Mouse (Mus musculus): ENCODE measurements around the gene Med13l.

Gene Med13l

DNA sequence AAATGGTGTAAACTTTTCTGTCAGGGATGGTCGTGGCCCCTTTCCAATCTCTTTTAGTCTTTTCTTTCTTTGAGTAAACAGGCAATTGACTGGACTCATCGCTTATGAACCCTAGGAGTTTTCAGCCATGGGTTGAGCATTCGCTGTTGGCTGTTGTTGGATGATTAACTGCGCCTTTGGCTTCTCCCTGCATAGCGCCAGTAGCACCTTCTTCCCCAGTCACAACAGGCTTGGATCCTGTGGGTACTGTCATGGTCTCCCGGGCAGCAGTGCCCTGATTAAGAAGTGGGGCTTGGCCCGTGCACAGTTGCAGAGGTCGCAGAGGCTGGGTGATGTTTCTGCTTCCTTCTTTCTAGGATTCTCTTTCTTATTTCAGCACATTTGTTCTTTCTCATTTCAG lies 124.7 kb downstream of the Med13l start:
- in situ Hi-C loops (cut with MboI; ENCODE audit: low sequenced_read_pairs): no loop called here

DNA sequence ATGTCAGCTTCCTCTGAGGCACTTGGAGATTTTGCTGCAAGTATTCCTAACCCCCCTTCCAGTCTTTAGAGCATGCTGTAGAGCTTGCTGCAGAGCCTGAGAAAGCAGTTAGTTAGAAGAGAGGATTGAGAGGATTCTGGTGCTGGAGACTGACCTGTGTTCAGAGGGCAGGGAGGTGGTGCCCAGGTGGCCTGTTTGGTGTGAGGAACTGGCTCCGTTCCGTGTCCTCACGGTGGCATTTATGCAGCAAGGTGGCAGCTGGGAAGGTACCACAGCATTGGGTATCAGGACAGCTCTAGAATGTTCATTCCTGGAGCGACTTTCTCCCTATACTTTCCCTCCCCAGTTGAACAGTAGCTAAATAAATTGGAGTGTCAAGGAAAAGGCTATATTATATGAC lies 125.5 kb downstream of the Med13l start:
- in situ Hi-C loops (cut with MboI; ENCODE audit: low sequenced_read_pairs): no loop called here

DNA sequence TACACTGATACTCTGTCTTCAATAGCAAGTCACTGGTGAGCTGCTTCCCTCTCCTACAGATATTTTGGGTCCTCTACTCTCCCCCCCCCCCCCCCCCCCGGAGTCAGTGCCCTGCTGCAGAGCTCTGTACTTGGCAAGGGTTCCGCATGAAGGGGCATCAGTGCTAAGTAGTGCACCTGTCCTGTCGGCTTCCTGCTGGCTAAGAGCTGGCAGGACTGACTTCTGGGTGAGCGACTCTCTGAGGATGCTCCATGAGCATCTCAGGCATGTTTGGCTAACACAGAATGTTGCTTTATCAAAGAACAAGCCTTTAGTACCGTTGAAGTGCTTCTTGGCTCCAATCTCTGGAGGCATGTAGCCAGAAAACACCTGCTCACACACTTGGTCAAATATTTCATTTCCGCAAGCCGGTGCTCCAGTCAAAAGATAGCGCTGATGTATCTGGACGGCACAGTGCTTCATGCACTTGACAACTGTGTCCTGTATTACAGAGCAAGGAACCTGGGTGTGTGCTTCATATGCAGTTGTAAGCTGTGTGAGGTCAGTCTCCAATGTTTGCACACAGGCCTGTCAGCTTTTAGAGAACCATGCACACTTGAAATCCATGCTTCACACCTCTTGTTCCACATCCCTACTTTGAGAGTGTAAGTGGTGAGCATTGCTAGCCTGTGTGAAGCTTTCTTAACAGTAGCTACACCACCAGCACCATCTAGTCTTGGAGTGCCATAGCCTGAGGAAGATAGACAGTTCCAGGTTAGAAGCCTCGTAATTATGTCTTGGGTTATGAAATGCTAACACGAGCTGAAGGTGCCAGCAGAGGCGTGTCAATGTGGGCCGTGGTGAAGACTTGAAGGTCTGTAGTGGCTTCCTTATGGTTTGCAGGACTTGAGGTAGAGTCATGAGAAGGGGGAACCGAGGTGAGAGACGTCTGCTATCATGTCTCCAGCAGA lies 128.7 kb downstream of the Med13l start:
- in situ Hi-C loops (cut with MboI; ENCODE audit: low sequenced_read_pairs): no loop called here

DNA sequence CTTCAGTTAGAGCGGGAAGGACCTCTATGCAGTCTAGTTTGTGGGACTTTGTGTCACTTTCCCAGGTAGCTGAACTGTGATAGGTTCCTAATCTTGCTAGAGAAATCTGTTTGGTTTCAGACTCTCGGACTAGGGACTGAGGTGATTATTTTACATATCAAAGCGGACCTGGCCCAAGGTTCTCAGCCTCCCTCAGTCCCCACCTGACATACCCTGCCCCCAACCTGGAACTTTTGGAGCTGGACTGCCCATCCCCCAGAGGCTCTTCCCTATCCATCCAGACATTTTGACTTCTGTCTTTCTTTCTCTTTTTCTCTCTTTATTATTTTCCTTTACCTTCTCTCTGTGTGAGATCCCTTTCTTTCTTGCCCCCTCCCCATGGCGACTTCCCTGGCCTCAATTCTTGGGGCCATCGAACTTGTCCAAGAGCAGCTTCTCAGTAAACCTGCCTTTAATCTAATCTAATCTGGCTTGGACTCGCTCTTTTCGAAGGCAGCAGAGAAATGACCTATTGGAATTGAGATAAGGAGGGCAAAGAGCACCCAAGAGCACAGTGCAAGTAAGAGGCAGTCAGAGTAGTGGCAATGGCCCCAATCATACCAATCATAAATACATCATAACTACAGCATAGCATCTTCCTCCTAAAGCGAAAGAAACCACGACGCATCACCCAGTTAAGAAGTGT lies 130.7 kb downstream of the Med13l start:
- in situ Hi-C loops (cut with MboI; ENCODE audit: low sequenced_read_pairs): no loop called here

DNA sequence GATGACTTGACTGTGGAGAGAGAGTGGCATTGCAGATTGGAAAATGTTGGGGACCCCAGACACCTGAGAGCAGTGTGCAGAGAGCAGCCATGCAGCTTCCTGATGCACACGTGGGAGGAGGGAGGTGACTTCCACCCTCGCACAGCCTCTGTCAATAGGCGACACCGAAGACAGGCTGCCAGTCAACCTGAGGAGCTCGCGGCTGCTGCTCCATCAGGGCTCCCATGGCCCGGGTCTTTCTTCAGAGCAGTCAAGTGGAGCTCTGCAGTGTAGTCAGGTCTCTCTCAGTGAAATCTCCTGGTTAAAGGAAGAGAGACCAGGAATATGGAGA lies 131.2 kb downstream of the Med13l start:
- in situ Hi-C loops (cut with MboI; ENCODE audit: low sequenced_read_pairs): no loop called here

DNA sequence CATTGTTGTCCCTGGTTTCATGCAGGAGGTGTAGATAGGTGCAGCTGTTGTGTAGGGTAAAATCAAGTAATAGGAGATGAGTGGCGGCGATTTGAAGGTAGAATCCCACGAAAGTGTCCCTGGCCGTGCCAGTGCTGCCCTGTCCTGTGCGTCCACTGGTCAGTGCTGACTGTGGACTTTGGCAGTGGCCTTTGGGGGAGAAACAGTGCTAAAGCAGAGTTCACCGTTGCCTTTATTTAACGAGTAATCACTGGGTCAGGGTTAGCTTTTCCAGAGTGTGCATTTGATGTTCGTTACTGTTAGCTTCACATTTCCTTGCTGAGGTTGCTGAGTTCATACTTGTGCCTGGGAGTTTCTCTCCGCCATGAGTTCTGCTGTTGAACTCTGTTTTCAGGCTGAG lies 133.5 kb downstream of the Med13l start:
- in situ Hi-C loops (cut with MboI; ENCODE audit: low sequenced_read_pairs): no loop called here

DNA sequence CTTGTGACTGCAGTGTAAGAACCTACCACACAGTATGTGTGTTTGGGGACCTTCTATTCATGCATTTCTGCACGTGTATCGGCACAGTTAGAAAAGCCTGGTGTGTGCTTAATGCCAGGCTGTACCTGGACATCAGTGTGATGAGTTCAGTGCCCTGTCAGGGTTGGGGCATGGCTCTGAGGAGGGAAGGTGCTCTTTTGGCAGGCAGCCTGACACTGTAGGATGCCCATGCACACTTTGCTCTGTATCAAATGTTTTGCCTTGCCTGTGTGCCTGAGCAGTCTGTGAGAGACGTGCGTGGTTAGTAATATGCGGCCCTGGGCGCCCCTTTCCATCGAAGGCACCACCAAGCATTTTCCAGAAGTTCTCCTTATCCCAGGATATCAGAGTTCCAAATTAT lies 136.6 kb downstream of the Med13l start:
- in situ Hi-C loops (cut with MboI; ENCODE audit: low sequenced_read_pairs): no loop called here

DNA sequence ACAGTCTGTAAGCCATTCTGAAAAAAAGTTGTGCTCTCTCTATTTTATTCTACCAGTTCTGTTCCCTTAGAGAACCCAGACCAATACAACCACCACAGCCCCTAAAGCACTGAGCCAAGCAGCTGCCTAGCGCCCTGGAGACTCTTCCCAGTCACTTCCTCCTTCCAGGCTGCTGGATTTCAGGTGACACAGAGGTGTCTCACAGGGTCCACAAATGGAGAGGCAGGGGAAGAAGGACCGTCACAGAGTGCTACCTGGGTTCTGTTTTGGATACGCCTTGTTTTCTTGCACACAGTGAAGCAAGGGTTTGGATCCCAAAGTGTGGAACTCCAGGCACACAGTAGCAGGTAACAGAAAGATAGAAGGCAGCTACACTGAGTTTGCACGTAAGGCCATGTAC lies 140.5 kb downstream of the Med13l start:
- in situ Hi-C loops (cut with MboI; ENCODE audit: low sequenced_read_pairs): no loop called here

DNA sequence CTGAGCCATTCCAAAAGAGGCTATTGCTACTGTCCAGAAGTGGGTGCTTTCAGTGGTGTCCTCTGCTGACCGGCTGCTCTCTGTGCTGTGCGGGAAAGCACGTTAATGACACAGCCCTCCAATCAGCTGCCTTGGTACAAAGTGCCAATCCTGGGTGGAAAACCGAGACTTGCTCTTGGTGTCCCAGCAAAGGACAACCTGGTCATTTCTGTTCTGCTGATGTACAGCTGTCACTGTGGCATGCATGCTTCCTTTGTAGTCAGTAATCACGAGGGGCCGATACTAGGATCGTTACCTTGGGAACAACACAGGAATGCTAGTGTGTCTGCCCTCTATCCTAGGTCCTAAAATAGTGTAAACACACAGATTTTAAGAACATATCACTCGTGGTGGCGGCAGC lies 142.2 kb downstream of the Med13l start:
- in situ Hi-C loops (cut with MboI; ENCODE audit: low sequenced_read_pairs): no loop called here

DNA sequence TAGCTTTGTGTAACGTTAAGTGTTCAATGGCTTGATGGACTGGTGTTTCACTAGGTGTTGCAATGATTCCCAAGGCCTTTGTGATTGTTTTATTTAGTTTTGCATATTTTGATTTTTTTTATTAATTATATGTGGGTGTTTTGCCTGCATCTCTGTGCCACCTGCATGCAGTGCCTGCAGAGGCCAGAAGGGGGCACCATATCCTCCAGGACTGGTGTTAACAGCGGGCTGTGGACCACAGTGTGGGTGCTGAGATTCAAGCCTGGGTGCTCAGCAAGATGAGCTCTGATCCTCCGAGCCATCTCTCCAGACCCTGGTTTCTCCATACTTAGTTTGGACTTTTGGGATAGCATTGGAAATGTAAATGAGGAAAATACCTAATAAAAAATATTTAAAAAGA lies 143.7 kb downstream of the Med13l start:
- in situ Hi-C loops (cut with MboI; ENCODE audit: low sequenced_read_pairs): no loop called here

DNA sequence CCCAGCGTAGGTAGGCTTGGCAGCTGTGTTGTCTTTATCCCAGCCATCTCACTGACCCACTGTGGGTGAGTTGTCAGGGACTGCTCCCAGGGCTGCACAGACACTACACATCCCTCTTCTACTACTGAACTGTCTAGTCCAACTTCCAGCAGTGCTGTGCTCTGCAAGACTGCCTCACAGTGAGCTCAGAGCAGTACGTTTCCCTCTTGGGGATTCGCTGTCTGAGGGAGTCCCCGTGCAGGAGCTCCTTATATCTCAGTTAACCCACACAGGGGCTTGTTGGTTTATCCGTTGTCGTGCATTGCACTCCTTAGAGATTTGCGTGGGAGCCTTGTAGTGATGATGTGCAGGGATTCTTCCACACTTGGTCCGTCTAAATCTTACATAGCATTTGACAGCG lies 144.5 kb downstream of the Med13l start:
- in situ Hi-C loops (cut with MboI; ENCODE audit: low sequenced_read_pairs): no loop called here

DNA sequence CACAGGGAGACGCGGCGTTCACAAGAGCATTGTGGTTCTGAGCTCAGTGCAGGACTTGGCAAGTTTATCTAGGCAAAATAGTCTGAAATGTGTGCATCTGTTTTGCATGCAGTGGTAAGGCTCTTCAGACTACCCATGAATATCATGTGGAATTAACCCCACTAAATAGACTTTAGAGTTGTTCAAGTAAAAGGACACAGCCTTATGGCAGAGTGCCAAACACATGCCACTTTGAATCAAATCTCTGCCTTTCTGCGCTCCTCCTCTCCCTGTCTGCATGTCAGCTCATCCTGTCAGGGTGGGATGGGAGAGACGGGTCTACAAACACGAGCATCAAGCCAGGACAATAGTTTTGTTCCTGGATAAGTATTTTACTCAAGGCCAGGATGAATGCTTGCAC lies 145.5 kb downstream of the Med13l start:
- in situ Hi-C loops (cut with MboI; ENCODE audit: low sequenced_read_pairs): no loop called here

DNA sequence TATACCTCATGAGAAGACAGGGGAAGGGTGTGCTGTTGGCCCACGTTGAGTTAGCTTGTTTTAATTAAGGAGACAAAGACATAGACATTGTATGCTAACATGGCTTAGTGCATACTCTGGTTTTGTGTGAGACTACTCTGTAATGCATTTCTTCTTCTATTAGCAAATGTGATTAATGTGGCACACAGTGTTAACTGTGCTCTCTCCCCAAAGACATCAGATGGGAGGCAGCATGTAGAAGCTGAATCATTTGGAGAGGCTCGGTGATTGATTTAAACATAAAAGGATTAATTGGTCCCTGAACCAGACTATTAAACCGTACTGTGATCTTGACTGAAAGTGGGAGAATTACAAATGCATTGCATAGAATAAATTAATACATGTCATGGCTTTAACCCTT lies 145.9 kb downstream of the Med13l start:
- in situ Hi-C loops (cut with MboI; ENCODE audit: low sequenced_read_pairs): no loop called here

DNA sequence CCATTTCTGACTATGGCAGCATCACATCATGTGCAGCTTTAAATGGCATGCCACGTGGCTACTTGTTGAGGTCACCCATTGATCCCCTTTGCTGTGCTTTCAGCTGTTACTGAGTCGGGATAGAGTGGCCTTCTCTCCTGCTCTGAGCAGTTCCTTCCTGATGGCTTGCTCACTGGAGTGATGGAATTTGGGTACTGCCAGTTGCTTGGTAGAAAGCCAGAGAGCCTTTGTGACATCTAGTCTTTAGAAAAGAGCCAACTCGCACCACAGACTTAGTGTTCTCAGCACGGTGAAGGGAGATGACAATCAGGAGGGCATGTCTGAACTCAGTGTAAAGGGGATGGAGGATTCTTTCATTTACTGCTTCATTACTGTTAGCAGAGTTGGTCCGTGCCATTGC lies 147.0 kb downstream of the Med13l start:
- in situ Hi-C loops (cut with MboI; ENCODE audit: low sequenced_read_pairs): no loop called here

DNA sequence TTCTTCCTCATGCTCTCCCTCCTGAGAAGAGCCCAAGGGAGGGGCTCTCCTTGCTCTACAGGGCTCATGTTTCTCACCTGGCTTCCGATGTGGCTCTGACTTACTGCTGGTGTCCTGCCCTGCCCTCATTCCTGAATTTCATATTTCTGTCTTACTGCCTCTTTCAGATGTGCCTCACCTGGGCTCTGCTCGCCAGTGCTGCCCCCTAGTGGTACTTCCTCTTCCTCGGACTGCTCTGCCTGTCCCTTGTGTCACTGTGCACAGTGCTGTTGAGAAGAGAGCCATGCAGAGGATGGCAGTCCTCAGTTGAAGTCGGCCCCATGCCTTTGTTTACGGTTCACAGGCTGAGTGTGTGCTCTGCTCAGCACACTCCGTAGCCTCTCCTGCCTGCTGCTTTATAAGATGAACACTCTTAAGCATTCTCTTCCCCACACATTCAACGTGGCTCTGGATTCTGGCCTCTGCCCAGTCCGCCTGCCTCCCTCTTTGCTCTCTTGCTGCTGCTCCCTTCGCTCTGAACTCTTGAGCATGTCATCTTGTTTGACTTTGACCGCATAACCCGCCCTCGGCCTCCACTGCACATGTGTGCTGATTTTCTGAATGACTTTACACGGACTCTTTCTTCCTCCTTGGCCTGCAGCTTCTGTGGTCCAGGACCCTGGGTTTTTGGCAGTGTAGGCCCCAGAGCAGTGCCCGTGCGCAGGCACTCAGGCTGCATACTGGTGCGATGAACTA lies 147.9 kb downstream of the Med13l start:
- in situ Hi-C loops (cut with MboI; ENCODE audit: low sequenced_read_pairs): no loop called here

DNA sequence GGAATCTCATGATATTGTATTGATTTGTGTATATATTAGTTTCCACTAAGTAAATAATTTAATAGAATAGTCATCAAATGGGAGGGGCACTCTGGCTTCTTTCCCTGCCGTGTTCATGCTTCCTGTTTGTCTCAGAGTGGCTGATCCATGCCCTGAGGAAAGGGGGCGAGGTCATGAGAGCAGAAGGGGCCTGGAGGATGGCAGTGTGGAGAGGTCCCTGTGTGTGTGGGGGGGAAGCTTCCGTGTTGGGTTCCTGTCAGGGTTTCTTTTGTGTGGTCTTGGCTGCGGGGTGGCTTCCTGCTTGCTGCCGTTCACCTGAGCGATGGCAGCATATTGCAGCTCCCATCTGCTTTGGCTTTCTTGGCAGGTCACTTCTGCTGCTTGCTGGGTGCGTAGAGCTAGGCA lies 149.4 kb downstream of the Med13l start:
- in situ Hi-C loops (cut with MboI; ENCODE audit: low sequenced_read_pairs): no loop called here

DNA sequence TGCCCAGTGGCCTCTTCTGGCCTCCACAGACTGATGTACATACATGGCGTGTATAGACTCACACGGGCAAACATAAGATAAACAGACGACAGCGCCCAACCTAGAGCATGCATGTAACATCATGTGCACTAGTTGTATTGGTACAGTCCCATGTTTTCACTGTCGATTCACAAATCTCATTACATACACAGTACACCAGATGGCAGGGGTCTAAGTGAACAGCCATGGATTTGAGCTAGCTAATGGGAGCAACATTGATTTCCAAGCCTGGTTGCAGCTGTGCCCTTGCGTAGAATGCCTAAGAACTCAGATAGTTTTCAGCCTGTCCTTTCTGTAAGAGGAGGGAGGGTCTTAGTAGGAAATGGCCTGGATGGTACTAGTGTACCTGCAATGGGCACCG lies 155.0 kb downstream of the Med13l start:
- in situ Hi-C loops (cut with MboI; ENCODE audit: low sequenced_read_pairs): no loop called here

DNA sequence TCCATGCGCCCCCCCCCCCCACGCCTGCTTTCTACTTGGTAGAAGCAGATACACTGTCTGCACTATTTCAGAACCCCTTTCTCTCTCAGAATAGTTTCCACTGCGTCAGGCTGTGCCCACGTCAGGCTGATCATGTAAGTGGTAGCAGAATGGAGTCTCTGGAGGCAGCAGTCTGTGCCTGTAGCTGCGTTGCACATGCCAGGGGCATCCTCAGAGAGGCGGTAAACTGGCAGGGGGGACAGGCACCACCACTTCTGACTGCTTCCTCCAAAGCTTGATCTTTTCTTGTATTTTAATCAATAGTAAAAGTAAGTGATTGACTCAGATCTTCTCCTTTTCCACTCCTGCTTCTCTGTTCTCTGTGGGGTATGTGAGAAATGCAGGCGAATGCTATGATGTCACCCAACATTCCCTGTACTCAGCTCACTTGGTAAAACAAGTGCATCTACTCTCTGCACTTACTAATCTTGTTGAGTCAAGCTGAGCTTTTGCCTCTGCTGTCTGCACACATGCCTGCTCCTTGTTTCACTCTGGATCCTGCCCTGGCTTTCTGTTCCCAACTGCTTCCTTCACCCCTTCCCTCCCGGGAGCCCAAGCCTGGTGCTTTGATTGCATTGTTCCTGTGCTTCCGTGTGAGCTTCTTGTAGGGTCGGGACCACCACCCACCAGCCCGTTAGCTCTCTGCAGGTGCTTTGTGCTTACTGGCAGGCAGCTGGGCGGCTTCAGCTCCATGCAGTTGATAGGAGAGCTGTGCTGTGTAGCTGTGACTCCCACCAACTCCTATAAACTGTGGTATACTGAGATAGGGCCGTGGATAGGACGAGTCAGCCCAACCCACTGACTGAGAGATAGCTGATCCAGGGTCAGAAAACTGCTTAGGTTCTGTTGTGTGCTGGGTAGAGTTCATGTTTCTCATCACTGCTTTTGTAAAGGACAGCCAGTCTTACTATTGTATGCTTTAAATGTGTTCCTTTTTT lies 156.1 kb downstream of the Med13l start:
- in situ Hi-C loops (cut with MboI; ENCODE audit: low sequenced_read_pairs): no loop called here

DNA sequence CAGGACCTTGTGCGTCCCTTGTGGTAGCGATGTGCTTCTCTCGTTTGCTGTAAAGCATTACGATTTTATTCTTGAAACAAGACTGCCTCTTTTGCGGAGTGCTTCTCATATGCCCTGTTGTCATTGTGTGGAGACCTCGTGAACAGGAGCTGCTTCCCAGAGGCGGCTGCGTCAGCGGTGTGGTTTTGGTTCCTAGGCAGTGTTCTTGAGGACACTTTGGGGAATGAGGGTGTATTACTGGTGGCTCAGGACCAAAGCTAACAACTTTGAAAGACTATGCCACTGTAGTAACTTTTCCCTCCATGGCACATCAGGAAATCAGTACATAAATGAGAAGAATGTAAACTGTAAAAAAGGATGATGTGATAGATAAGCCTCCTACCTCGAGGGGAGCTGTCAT lies 157.0 kb downstream of the Med13l start:
- in situ Hi-C loops (cut with MboI; ENCODE audit: low sequenced_read_pairs): no loop called here

DNA sequence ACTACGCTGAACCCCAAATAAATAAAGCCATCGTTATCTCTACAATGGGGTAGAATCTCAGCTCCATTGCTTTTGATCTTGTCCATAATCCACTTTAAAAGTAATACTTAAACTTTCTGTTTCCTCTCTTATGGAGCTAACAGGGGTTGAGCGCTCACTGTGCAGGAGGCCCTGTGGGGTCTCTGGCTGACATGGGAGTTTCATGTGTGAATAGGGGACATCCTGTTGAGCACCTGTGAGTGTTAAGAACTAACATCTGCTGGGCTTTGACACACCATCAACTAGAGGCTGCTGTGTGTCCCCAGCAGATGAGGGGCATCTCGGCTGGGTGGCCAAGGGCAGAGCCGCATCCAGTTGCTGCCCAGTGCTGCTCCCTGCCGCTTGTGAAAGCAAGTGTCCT lies 157.6 kb downstream of the Med13l start:
- in situ Hi-C loops (cut with MboI; ENCODE audit: low sequenced_read_pairs): no loop called here

DNA sequence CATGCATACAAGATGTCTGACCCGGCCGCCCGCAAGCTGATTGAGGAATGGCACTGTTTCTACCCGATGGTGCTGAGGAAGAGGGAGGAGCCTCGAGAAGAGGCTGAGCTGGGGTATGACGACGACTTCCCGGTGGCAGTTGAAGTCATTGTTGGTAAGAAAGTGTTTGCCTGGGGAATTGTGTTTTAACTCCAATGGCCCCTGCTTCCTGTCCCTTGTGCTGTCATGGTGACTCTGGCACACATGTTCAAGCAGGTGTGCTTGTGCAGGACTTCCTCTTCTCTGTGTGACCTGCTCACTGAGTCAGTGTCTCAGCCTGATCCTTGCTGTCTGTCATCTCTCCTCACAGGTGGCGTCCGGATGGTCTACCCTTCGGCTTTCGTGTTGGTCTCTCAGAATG lies 160.9 kb downstream of the Med13l start:
- in situ Hi-C loops (cut with MboI; ENCODE audit: low sequenced_read_pairs): no loop called here

Measured in CH12F3 (cell line).